Mouse (Mus musculus) cerebellum, adult 2 months (tissue): Measurements from ENCODE around the gene Tmc5. TPM values are rescaled to one million over a fixed set of nuclear protein-coding genes. Genes with fewer than 3 reads are reported as not detected.

ENCODE experiments used
- DNase-seq, 2 experiments: peaks; one replicate each; pipeline ENCODE4 v3.0.0; 2021
- H3K27ac ChIP-seq: fragments of 200-500 bp; 2 replicates; pipeline ENCODE4 v1.5.1; 2012; ENCODE audit warnings: low read length, control low read depth, inconsistent platforms; ENCODE audit not compliant: insufficient read depth
- H3K27me3 ChIP-seq: fragments of 200-500 bp; 2 replicates; pipeline ENCODE4 v1.6.1; 2012; ENCODE audit warnings: inconsistent platforms, mild to moderate bottlenecking, low read length, moderate library complexity; ENCODE audit not compliant: control insufficient read depth, insufficient read depth
- H3K4me1 ChIP-seq: fragments of 200-500 bp; 2 replicates; pipeline ENCODE4 v1.6.1; 2011; ENCODE audit warnings: low read length; ENCODE audit not compliant: control insufficient read depth, insufficient read depth
- H3K4me3 ChIP-seq: fragments of 200-500 bp; replicated peaks from 2 replicates; pipeline ENCODE3; 2011; ENCODE audit warnings: mild to moderate bottlenecking, low read depth, low read length, control low read depth; ENCODE audit not compliant: insufficient read depth
- CTCF ChIP-seq: fragments of 200-500 bp; IDR thresholded peaks from 2 replicates; pipeline ENCODE4 v1.5.1; 2011; ENCODE audit warnings: low read depth, mild to moderate bottlenecking, control low read depth, low read length, moderate library complexity, borderline replicate concordance; ENCODE audit not compliant: insufficient read depth
- POLR2A ChIP-seq: fragments of 200-500 bp; IDR thresholded peaks from 2 replicates; pipeline ENCODE4 v1.6.1; 2011; ENCODE audit warnings: low read length, control low read depth, borderline replicate concordance; ENCODE audit not compliant: insufficient read depth
- WGBS: fragments of 180-500 bp; shearing (Covaris S2); methylation state at CpG from one replicate; pipeline ENCODE4 v1.1.7; 2018; 5-methylcytosine and 5-hydroxymethylcytosine counted together
- polyA plus RNA-seq: library from polyadenylated mRNA; depleted of rRNA; stranded (reverse); fragments of >200 nt; gene quantifications from 2 replicates; pipeline ENCODE4 v1.2.3, GENCODE M21; 2012

Tmc5 gene
- polyA plus RNA-seq, 1 experiment, result 0.13 TPM

GRCm38 (mm10) chr7:118704001-118704850, 107.1 kb downstream of the Tmc5 start:
- no peak for TF ChIP-seq CTCF
- no peak for TF ChIP-seq POLR2A
- no peak for DNase-seq
- no peak overlapping the region for H3K27ac ChIP-seq
- no peaks in the 10 kb centered on the region for H3K27me3 ChIP-seq
- WGBS, result 64% methylated on average over 9 of the region's 9 CpGs
- peak overlapping the region; percentile 63 for H3K4me3 ChIP-seq
- peaks cover 5% of the 10 kb centered on the region; the same call in 1 of the 2 replicates for H3K4me1 ChIP-seq

GRCm38 (mm10) chr7:118705101-118705961, 108.2 kb downstream of the Tmc5 start, which contains the start of gene Gde1:
TSS of gene Gde1 (minus strand) at chr7:118705778.
- Histone ChIP-seq H3K27ac (peak within 1 kb of the TSS; percentile 89), H3K4me3 (peak within 1 kb of the TSS; percentile 63), H3K27me3 (no peaks in the 10 kb centered on the region), H3K4me1 (peaks cover 5% of the 10 kb centered on the region; the same call in 1 of the 2 replicates)
- TF ChIP-seq POLR2A (peak; percentile 69; the same call in 1 of the 2 replicates), CTCF (no peak)
- peak; percentile 94 to 95 for DNase-seq
- under 1% methylated on average over 66 of the region's 66 CpGs for WGBS

- 24% methylated on average over 6 of the region's 6 CpGs for WGBS
- no peak for TF ChIP-seq POLR2A
- DNase-seq, result no peak
- H3K27ac ChIP-seq, result peak overlapping the region; percentile 84; the same call in 1 of the 2 replicates
- peaks cover 5% of the 10 kb centered on the region; the same call in 1 of the 2 replicates for H3K4me1 ChIP-seq
- peak overlapping the region; percentile 63 for H3K4me3 ChIP-seq
- H3K27me3 ChIP-seq, result no peaks in the 10 kb centered on the region
Observed at GRCm38 (mm10) chr7:118706051-118706450, 109.0 kb downstream of the Tmc5 start.

GRCm38 (mm10) chr7:118706488-118706887, 109.4 kb downstream of the Tmc5 start:
- H3K4me1 ChIP-seq, result peaks cover 5% of the 10 kb centered on the region; the same call in 1 of the 2 replicates
- WGBS, result 91% methylated on average over 5 of the region's 5 CpGs
- no peak overlapping the region for H3K4me3 ChIP-seq
- DNase-seq, result no peak
- no peaks in the 10 kb centered on the region for H3K27me3 ChIP-seq
- no peak for TF ChIP-seq POLR2A
- no peak for TF ChIP-seq CTCF
- H3K27ac ChIP-seq, result no peak overlapping the region; the same call in 1 of the 2 replicates

- peaks cover 5% of the 10 kb centered on the region; the same call in 1 of the 2 replicates for H3K4me1 ChIP-seq
- 81% methylated on average over 2 of the region's 2 CpGs for WGBS
- no peak for TF ChIP-seq POLR2A
- TF ChIP-seq CTCF, result no peak
- no peak for DNase-seq
- H3K27ac ChIP-seq, result no peak overlapping the region
- no peak overlapping the region for H3K4me3 ChIP-seq
- H3K27me3 ChIP-seq, result no peaks in the 10 kb centered on the region
Observed at GRCm38 (mm10) chr7:118707216-118707615, 110.1 kb downstream of the Tmc5 start.

- Histone ChIP-seq H3K4me3 (no peak overlapping the region), H3K4me1 (peaks cover 5% of the 10 kb centered on the region; the same call in 1 of the 2 replicates), H3K27me3 (no peaks in the 10 kb centered on the region), H3K27ac (no peak overlapping the region)
- no peak for DNase-seq
- no peak for TF ChIP-seq POLR2A
- no peak for TF ChIP-seq CTCF
- WGBS, result 72% methylated on average over 4 of the region's 4 CpGs
Observed at GRCm38 (mm10) chr7:118708002-118708401, 110.9 kb downstream of the Tmc5 start.

- WGBS, result 66% methylated on average over 5 of the region's 5 CpGs
- no peak for DNase-seq
Observed at GRCm38 (mm10) chr7:118710776-118711175, 113.7 kb downstream of the Tmc5 start.

More at GRCm38 (mm10) chr7:118710776-118711175, 113.7 kb downstream of the Tmc5 start:
- H3K4me1 ChIP-seq, result peaks cover 3% of the 10 kb centered on the region
- no peak for TF ChIP-seq CTCF
- no peak for TF ChIP-seq POLR2A
- H3K4me3 ChIP-seq, result no peak overlapping the region
- H3K27me3 ChIP-seq, result no peaks in the 10 kb centered on the region
- no peak overlapping the region for H3K27ac ChIP-seq
